Mouse (Mus musculus) myocyte (in vitro differentiated cells): ENCODE data around the gene Mrps27. TPM values are rescaled to one million over a fixed set of nuclear protein-coding genes. Genes with fewer than 3 reads are reported as not detected.

Experiments used
- H3K27me3 ChIP-seq: one replicate; pipeline ENCODE4 v1.6.1; 2011; ENCODE audit not compliant: control insufficient read depth, insufficient read depth, insufficient read length
- H3K36me3 ChIP-seq: one replicate; pipeline ENCODE4 v1.6.1; 2011; ENCODE audit not compliant: control insufficient read depth, insufficient read depth
- H3K4me2 ChIP-seq: one replicate; pipeline ENCODE4 v1.6.1; 2011; ENCODE audit warnings: low read depth, control low read depth
- H3K4me3 ChIP-seq: one replicate; pipeline ENCODE4 v1.5.1; 2011; ENCODE audit warnings: mild to moderate bottlenecking, control low read depth, moderate library complexity
- H3K79me2 ChIP-seq: one replicate; pipeline ENCODE4 v1.6.1; 2011; ENCODE audit not compliant: control insufficient read depth, insufficient read depth
- H3ac ChIP-seq: one replicate; pipeline ENCODE4 v1.6.1; 2011; ENCODE audit not compliant: control insufficient read depth, insufficient read length
- CEBPB ChIP-seq: IDR thresholded peaks from 2 replicates; pipeline ENCODE4 v1.6.1; 2011; ENCODE audit warnings: mild to moderate bottlenecking, moderate library complexity; ENCODE audit not compliant: poor library complexity, insufficient read depth, severe bottlenecking
- E2F4 ChIP-seq: IDR thresholded peaks from one replicate; pipeline ENCODE4 v1.6.1; 2011; ENCODE audit warnings: mild to moderate bottlenecking, control low read depth, moderate library complexity; ENCODE audit not compliant: insufficient read depth
- MAX ChIP-seq: IDR thresholded peaks from one replicate; pipeline ENCODE4 v1.6.1; 2011; ENCODE audit warnings: low read depth, mild to moderate bottlenecking, control low read depth
- MYOD1 ChIP-seq, 3 experiments: IDR thresholded peaks; one replicate each; pipeline ENCODE4 v1.6.1; 2011; ENCODE audit warnings: control low read depth in 2 of 3, low read depth in 2 of 3, mild to moderate bottlenecking in 2 of 3, moderate library complexity in 1 of 3; ENCODE audit not compliant: insufficient read length in 2 of 3, control insufficient read depth in 1 of 3
- MYOG ChIP-seq, 3 experiments: IDR thresholded peaks; one replicate each; pipeline ENCODE4 v1.6.1; 2011; ENCODE audit warnings: control low read depth in 2 of 3, low read depth in 2 of 3, mild to moderate bottlenecking in 2 of 3; ENCODE audit not compliant: insufficient read length in 2 of 3, control insufficient read depth in 1 of 3, insufficient read depth in 1 of 3
- POLR2A ChIP-seq: IDR thresholded peaks from one replicate; pipeline ENCODE4 v1.6.1; 2011; ENCODE audit warnings: low read depth, mild to moderate bottlenecking, control low read depth, moderate library complexity; ENCODE audit not compliant: insufficient read length
- POLR2AphosphoS2 ChIP-seq: IDR thresholded peaks from one replicate; pipeline ENCODE4 v1.6.1; 2011; ENCODE audit warnings: low read depth, control low read depth; ENCODE audit not compliant: insufficient read length
- REST ChIP-seq: IDR thresholded peaks from one replicate; pipeline ENCODE4 v1.6.1; 2011; ENCODE audit warnings: mild to moderate bottlenecking, control low read depth, moderate library complexity; ENCODE audit not compliant: insufficient read depth, insufficient read length
- SRF ChIP-seq: IDR thresholded peaks from one replicate; pipeline ENCODE4 v1.6.1; 2011; ENCODE audit warnings: low read depth; ENCODE audit not compliant: control insufficient read depth, insufficient read length
- TCF12 ChIP-seq: IDR thresholded peaks from one replicate; pipeline ENCODE4 v1.6.1; 2011; ENCODE audit warnings: mild to moderate bottlenecking, control low read depth; ENCODE audit not compliant: poor library complexity, insufficient read depth, severe bottlenecking
- TCF3 ChIP-seq: IDR thresholded peaks from one replicate; pipeline ENCODE4 v1.6.1; 2011; ENCODE audit warnings: low read depth, control low read depth; ENCODE audit not compliant: insufficient read length
- USF1 ChIP-seq: IDR thresholded peaks from one replicate; pipeline ENCODE4 v1.6.1; 2011; ENCODE audit warnings: low read depth, mild to moderate bottlenecking, control low read depth, moderate library complexity
- polyA plus RNA-seq: library from polyadenylated mRNA; unstranded; fragments of >200 nt; fragmentation: generic; extraction: Trizol; gene quantifications from one replicate; pipeline ENCODE4 v1.2.1, GENCODE M21; 2012; ENCODE audit warnings: missing spikeins

Gene Mrps27
- polyA plus RNA-seq, 1 experiment: 34.2 TPM

- H3K27me3 ChIP-seq: no peaks in the 10 kb centered on the region
- no peak for TF ChIP-seq TCF12
- TF ChIP-seq E2F4: no peak
- no peak overlapping the region for H3K4me3 ChIP-seq
- peaks cover 17% of the 10 kb centered on the region for H3K36me3 ChIP-seq
- no peaks in the 10 kb centered on the region for H3K79me2 ChIP-seq
- no peak overlapping the region for H3ac ChIP-seq
- no peak overlapping the region for H3K4me2 ChIP-seq
Measured at GRCm38 (mm10) chr13:99410611-99411515, 66.3 kb downstream of the Mrps27 start.

- no peak for TF ChIP-seq MAX
- H3K36me3 ChIP-seq: peaks cover 22% of the 10 kb centered on the region
- no peak overlapping the region for H3ac ChIP-seq
- no peak overlapping the region for H3K4me2 ChIP-seq
- no peaks in the 10 kb centered on the region for H3K27me3 ChIP-seq
- no peak overlapping the region for H3K4me3 ChIP-seq
- no peaks in the 10 kb centered on the region for H3K79me2 ChIP-seq
Measured at GRCm38 (mm10) chr13:99411761-99412160, 67.2 kb downstream of the Mrps27 start.

DNA sequence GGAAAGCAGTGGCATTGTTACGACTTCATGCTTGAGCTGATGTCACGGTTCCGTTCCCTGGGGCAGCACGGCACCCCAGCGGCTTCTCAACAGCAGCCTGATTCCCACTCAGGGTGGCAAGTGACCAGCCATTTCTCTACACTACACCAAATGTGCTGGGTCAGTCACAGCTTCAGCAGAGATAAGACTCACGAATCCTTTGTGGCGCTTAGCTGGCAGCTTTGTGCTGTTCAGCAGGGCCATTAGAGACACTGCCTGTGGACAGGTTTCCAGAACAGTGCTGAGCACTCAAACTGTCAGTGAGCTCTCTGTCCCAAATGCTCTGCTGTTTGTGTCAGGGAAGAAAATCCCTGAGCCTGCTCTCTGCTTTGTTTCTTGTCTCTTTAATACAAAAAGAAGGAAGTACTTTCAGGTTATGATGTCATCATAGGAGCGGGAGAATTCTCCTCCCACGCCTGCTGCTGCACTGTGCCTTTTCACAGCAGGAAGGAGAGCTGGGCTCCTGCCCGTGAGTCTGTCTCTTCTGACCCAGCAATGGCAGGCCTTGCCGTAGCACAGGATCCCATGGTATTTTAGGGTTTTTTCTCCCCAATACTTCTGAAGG lies 68.0 kb downstream of the Mrps27 start:
- H3K4me3 ChIP-seq: no peak overlapping the region
- H3K27me3 ChIP-seq: no peaks in the 10 kb centered on the region
- TF ChIP-seq MYOD1 (IDR thresholded peaks at IDR 0.05; ENCODE audit: control insufficient read depth in 1 of 3, insufficient read length in 2 of 3, low read depth in 2 of 3): no peak
- TF ChIP-seq SRF: no peak
- no peak for TF ChIP-seq POLR2AphosphoS2
- no peak for TF ChIP-seq MAX
- TF ChIP-seq MYOG (IDR thresholded peaks at IDR 0.05; ENCODE audit: control insufficient read depth in 1 of 3, insufficient read depth in 1 of 3, insufficient read length in 2 of 3, low read depth in 2 of 3): no peak
- no peak for TF ChIP-seq TCF3
- TF ChIP-seq USF1: no peak
- TF ChIP-seq TCF12: no peak
- TF ChIP-seq E2F4: no peak
- TF ChIP-seq CEBPB: no peak
- no peak for TF ChIP-seq REST
- TF ChIP-seq POLR2A: no peak
- H3K4me2 ChIP-seq: no peak overlapping the region
- peaks cover 22% of the 10 kb centered on the region for H3K36me3 ChIP-seq
- no peak overlapping the region for H3ac ChIP-seq
- no peaks in the 10 kb centered on the region for H3K79me2 ChIP-seq

DNA sequence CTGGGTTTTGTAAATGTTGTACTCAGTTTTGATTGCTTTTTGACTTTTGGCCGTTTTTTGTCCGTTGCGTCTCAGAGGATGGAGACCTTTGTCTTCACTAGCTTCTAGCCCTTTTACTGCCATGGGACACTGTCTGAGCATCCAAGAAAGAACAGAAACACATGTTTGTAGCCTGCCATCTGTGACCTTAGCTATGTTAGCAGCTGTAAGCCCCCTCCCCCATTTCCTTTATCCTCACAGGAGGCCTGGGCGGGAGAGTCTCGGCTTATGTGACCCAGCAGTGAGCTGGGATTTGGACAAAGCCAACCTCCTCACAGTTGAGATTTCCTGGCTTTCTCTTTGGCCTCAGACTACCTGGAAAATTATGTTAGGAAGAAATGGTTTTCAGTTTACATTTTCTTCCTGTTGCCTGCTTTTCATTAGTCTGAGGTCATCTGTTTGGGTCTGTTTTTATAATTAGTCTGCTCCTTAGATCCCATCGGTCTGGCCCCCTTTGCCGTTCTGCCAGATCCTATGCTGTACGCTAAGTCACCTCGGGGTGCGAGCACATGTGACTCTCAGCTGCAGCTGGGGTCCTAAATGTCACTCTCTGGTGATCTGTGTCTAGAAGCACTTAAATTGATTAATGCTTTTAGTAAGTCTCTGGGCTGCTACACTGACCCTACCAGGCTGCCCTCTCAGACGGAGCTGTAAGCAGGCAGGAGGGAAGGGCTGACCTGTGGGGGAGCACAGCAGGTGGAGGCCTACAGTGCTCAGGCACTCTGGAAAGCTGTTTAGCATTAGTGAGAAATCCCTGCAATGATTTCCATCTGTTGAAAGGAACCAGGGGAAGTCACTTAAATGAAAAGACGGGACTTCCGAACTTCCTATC lies 69.1 kb downstream of the Mrps27 start:
- H3K36me3 ChIP-seq: peaks cover 22% of the 10 kb centered on the region
- H3K4me3 ChIP-seq: no peak overlapping the region
- no peak for TF ChIP-seq TCF12
- TF ChIP-seq MYOG (IDR thresholded peaks at IDR 0.05; ENCODE audit: control insufficient read depth in 1 of 3, insufficient read depth in 1 of 3, insufficient read length in 2 of 3, low read depth in 2 of 3): no peak
- TF ChIP-seq E2F4: no peak
- no peak for TF ChIP-seq POLR2AphosphoS2
- no peak for TF ChIP-seq SRF
- no peaks in the 10 kb centered on the region for H3K79me2 ChIP-seq
- H3K4me2 ChIP-seq: no peak overlapping the region
- no peak overlapping the region for H3ac ChIP-seq
- no peaks in the 10 kb centered on the region for H3K27me3 ChIP-seq

DNA sequence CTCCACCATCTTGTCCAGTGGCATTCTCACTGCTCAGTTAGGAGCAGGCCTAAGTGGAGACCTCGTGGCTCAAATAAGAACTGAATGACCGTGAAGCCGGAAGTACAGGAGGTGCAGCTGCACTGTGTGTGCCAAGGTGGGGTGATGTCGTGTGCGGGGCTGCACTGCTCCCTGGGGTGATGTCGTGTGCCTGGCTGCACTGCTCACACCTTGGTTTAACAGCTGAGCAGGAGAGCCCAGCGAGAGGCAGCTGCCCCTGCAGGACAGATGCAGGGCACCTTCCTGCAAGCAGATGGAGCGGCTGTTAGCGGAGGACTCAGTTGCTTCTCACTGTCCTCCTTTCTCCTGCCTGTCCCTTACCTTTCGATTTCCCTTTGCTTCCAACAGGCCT lies 69.8 kb downstream of the Mrps27 start:
- Histone ChIP-seq H3ac (no peak overlapping the region), H3K4me2 (no peak overlapping the region)

More for the DNA sequence above, 69.8 kb downstream of the Mrps27 start:
- no peak overlapping the region for H3K4me3 ChIP-seq
- peak in 2 of 3 experiments; percentile 74 to 82 for TF ChIP-seq MYOG (IDR thresholded peaks at IDR 0.05; ENCODE audit: control insufficient read depth in 1 of 3, insufficient read depth in 1 of 3, insufficient read length in 2 of 3, low read depth in 2 of 3)
- TF ChIP-seq MAX: no peak
- peak in 2 of 3 experiments; percentile 58 to 62 for TF ChIP-seq MYOD1 (IDR thresholded peaks at IDR 0.05; ENCODE audit: control insufficient read depth in 1 of 3, insufficient read length in 2 of 3, low read depth in 2 of 3)
- H3K79me2 ChIP-seq: no peaks in the 10 kb centered on the region
- H3K36me3 ChIP-seq: peaks cover 22% of the 10 kb centered on the region
- no peaks in the 10 kb centered on the region for H3K27me3 ChIP-seq
